Mouse (Mus musculus): Measurements from ENCODE around the gene Jmjd6. TPM values are rescaled to one million over a fixed set of nuclear protein-coding genes. Genes with fewer than 3 reads are reported as not detected.

Gene Jmjd6
- polyA plus RNA-seq, 1 experiment: 34.8 TPM

DNA sequence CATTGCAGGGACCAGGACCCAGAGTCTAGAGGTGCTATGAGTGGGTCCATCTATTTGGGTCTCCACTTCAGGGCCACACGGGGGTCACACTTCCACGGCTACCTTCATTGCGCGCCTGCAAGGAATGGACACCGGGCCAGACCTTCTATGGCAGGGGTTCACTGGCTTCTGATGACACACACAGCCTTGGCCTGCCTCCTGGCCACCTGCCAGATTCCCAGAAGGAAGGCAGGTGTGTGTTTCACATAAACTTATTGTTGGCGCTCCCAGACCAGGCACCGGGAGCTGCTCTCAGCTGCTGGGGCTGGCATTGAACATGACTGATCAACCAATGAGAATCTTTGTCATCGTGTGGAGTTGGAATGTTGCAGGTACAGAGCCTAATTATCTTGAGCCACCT, 35.2 kb upstream of the Jmjd6 start:
- no peak overlapping the region for H3K4me3 ChIP-seq (replicated peaks; ENCODE audit: insufficient read depth, low read depth, low read length)
- WGBS: 54% methylated on average over 8 of the region's 8 CpGs
- H3K4me1 ChIP-seq (ENCODE audit: control insufficient read depth, insufficient read depth, low read length): peaks cover 3% of the 10 kb centered on the region; the same call in 1 of the 2 replicates

GRCm38 (mm10) chr11:116873987-116874386, 30.7 kb upstream of the Jmjd6 start:
- WGBS: 71% methylated on average over 20 of the region's 20 CpGs
- no peak for DNase-seq
- TF ChIP-seq POLR2A (IDR thresholded peaks at IDR 0.05; ENCODE audit: borderline replicate concordance, insufficient read depth, low read length) (no peak), CTCF (IDR thresholded peaks at IDR 0.05; ENCODE audit: borderline replicate concordance, insufficient read depth, low read depth, low read length) (no peak)
- peaks cover 3% of the 10 kb centered on the region; the same call in 1 of the 2 replicates for H3K4me1 ChIP-seq (ENCODE audit: control insufficient read depth, insufficient read depth, low read length)
- no peak overlapping the region for H3K27ac ChIP-seq (ENCODE audit: insufficient read depth, low read length)
- no peak overlapping the region for H3K4me3 ChIP-seq (replicated peaks; ENCODE audit: insufficient read depth, low read depth, low read length)
- H3K27me3 ChIP-seq (ENCODE audit: control insufficient read depth, insufficient read depth, low read length): no peaks in the 10 kb centered on the region; the same call in 1 of the 2 replicates

More for the DNA sequence above, 35.2 kb upstream of the Jmjd6 start:
- DNase-seq: no peak
- TF ChIP-seq CTCF (IDR thresholded peaks at IDR 0.05; ENCODE audit: borderline replicate concordance, insufficient read depth, low read depth, low read length) (no peak), POLR2A (IDR thresholded peaks at IDR 0.05; ENCODE audit: borderline replicate concordance, insufficient read depth, low read length) (no peak)
- Histone ChIP-seq H3K27ac (ENCODE audit: insufficient read depth, low read length) (no peak overlapping the region), H3K27me3 (ENCODE audit: control insufficient read depth, insufficient read depth, low read length) (no peaks in the 10 kb centered on the region; the same call in 1 of the 2 replicates)

- no peak for DNase-seq
- H3K27me3 ChIP-seq (ENCODE audit: control insufficient read depth, insufficient read depth, low read length): no peaks in the 10 kb centered on the region; the same call in 1 of the 2 replicates
- WGBS: 82% methylated on average over 9 of the region's 9 CpGs
- TF ChIP-seq POLR2A (IDR thresholded peaks at IDR 0.05; ENCODE audit: borderline replicate concordance, insufficient read depth, low read length) (no peak), CTCF (IDR thresholded peaks at IDR 0.05; ENCODE audit: borderline replicate concordance, insufficient read depth, low read depth, low read length) (no peak)
- no peaks in the 10 kb centered on the region for H3K4me1 ChIP-seq (ENCODE audit: control insufficient read depth, insufficient read depth, low read length)
- no peak overlapping the region for H3K4me3 ChIP-seq (replicated peaks; ENCODE audit: insufficient read depth, low read depth, low read length)
- no peak overlapping the region for H3K27ac ChIP-seq (ENCODE audit: insufficient read depth, low read length)
Measured at GRCm38 (mm10) chr11:116871538-116871937, 28.3 kb upstream of the Jmjd6 start.

DNA sequence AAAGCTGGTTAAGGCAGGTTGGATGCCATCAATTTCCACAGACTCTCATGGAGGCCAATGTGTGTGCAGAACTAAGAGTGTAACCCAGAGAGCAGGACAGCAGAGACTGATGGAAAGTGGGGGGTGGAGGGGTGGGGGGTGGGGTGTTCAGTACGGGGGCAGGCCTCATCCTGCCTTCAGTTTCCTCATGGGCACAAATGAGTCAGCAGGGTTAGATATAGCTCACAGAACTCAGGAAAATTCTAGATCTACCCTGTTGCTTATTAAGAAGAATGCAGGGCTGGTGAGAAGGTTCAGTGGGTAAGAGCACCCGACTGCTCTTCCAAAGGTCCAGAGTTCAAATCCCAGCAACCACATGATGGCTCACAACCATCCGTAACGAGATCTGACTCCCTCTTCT, 26.4 kb upstream of the Jmjd6 start:
- H3K4me3 ChIP-seq (replicated peaks; ENCODE audit: insufficient read depth, low read depth, low read length): no peak overlapping the region
- WGBS: 87% methylated on average over 4 of the region's 4 CpGs
- TF ChIP-seq CTCF (IDR thresholded peaks at IDR 0.05; ENCODE audit: borderline replicate concordance, insufficient read depth, low read depth, low read length): no peak
- TF ChIP-seq POLR2A (IDR thresholded peaks at IDR 0.05; ENCODE audit: borderline replicate concordance, insufficient read depth, low read length): no peak
- no peak overlapping the region for H3K27ac ChIP-seq (ENCODE audit: insufficient read depth, low read length)
- H3K27me3 ChIP-seq (ENCODE audit: control insufficient read depth, insufficient read depth, low read length): no peaks in the 10 kb centered on the region
- H3K4me1 ChIP-seq (ENCODE audit: control insufficient read depth, insufficient read depth, low read length): no peaks in the 10 kb centered on the region
- DNase-seq: no peak

- no peak overlapping the region for H3K27ac ChIP-seq (ENCODE audit: insufficient read depth, low read length)
- WGBS: 95% methylated on average over 8 of the region's 8 CpGs
- H3K4me3 ChIP-seq (replicated peaks; ENCODE audit: insufficient read depth, low read depth, low read length): no peak overlapping the region
- no peaks in the 10 kb centered on the region for H3K27me3 ChIP-seq (ENCODE audit: control insufficient read depth, insufficient read depth, low read length)
- DNase-seq: no peak
- TF ChIP-seq POLR2A (IDR thresholded peaks at IDR 0.05; ENCODE audit: borderline replicate concordance, insufficient read depth, low read length): no peak
- no peak for TF ChIP-seq CTCF (IDR thresholded peaks at IDR 0.05; ENCODE audit: borderline replicate concordance, insufficient read depth, low read depth, low read length)
- H3K4me1 ChIP-seq (ENCODE audit: control insufficient read depth, insufficient read depth, low read length): no peaks in the 10 kb centered on the region
Measured at GRCm38 (mm10) chr11:116869223-116869622, 26.0 kb upstream of the Jmjd6 start.

- Histone ChIP-seq H3K27ac (ENCODE audit: insufficient read depth, low read length) (no peak overlapping the region), H3K27me3 (ENCODE audit: control insufficient read depth, insufficient read depth, low read length) (no peaks in the 10 kb centered on the region), H3K4me3 (replicated peaks; ENCODE audit: insufficient read depth, low read depth, low read length) (no peak overlapping the region), H3K4me1 (ENCODE audit: control insufficient read depth, insufficient read depth, low read length) (no peaks in the 10 kb centered on the region)
- DNase-seq: no peak
- 61% methylated on average over 3 of the region's 3 CpGs for WGBS
- TF ChIP-seq CTCF (IDR thresholded peaks at IDR 0.05; ENCODE audit: borderline replicate concordance, insufficient read depth, low read depth, low read length): no peak
- TF ChIP-seq POLR2A (IDR thresholded peaks at IDR 0.05; ENCODE audit: borderline replicate concordance, insufficient read depth, low read length): no peak
Measured at GRCm38 (mm10) chr11:116868129-116868528, 24.9 kb upstream of the Jmjd6 start.

DNA sequence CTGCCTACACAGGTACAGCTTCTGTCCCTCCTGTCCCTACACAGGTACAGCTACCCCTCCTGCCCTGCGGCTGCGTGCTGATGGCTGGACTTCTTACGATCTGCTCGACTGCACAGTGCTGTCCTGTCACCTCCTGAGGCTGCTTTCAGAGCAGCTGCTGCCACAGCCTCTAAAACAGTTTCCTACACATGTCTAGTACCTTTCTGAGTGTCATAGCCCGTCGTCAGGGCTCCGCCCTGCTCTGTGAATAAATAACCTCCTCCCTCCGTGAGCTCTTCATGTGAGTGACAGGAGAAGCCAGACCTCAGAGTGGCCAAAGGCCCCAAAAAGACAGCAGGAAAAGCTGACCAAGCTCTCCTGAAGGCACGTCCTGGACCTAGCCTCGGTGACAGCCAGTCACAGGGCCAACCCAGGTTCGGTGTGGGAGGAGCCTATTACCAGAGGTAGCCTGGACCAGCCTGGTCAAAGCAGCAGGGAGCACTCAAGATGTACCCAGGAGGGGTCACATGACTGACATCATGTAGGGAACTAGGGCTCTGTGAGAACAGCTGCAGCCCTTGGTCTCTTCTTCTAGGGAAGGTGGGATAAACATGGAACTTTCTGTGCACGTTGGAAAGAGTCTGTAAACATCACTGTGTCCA, 22.8 kb upstream of the Jmjd6 start:
- Histone ChIP-seq H3K27me3 (ENCODE audit: control insufficient read depth, insufficient read depth, low read length) (no peaks in the 10 kb centered on the region), H3K27ac (ENCODE audit: insufficient read depth, low read length) (no peak overlapping the region), H3K4me3 (replicated peaks; ENCODE audit: insufficient read depth, low read depth, low read length) (no peak overlapping the region), H3K4me1 (ENCODE audit: control insufficient read depth, insufficient read depth, low read length) (no peaks in the 10 kb centered on the region)
- no peak for DNase-seq
- WGBS: 76% methylated on average over 12 of the region's 12 CpGs
- TF ChIP-seq POLR2A (IDR thresholded peaks at IDR 0.05; ENCODE audit: borderline replicate concordance, insufficient read depth, low read length): no peak
- no peak for TF ChIP-seq CTCF (IDR thresholded peaks at IDR 0.05; ENCODE audit: borderline replicate concordance, insufficient read depth, low read depth, low read length)

DNA sequence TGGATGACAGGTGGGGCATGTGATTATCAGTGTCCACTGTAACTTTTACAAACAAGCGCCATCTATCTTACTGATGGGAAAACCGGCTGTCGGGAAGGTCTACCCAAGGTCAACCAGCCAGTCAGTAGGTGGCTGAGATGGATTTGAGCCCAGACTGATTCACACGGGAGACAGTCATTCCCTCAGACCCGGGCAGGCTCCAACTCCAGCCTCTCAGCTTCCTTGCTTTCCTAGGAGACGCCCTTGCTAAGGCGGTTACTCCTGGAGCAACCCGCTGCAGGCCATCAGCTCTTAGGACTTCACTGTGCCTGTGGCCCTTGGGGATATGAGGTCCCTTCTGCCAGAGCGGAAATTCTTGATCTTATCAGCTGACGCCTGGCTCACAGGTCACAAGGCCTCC, 21.2 kb upstream of the Jmjd6 start:
- no peak for DNase-seq
- no peaks in the 10 kb centered on the region for H3K4me1 ChIP-seq (ENCODE audit: control insufficient read depth, insufficient read depth, low read length)
- H3K4me3 ChIP-seq (replicated peaks; ENCODE audit: insufficient read depth, low read depth, low read length): no peak overlapping the region
- no peak overlapping the region for H3K27ac ChIP-seq (ENCODE audit: insufficient read depth, low read length)
- no peak for TF ChIP-seq POLR2A (IDR thresholded peaks at IDR 0.05; ENCODE audit: borderline replicate concordance, insufficient read depth, low read length)
- no peak for TF ChIP-seq CTCF (IDR thresholded peaks at IDR 0.05; ENCODE audit: borderline replicate concordance, insufficient read depth, low read depth, low read length)
- H3K27me3 ChIP-seq (ENCODE audit: control insufficient read depth, insufficient read depth, low read length): no peaks in the 10 kb centered on the region
- WGBS: 78% methylated on average over 10 of the region's 10 CpGs

Data from cerebellum, adult 2 months (tissue).